Mouse (Mus musculus) MEL (cell line): ENCODE measurements around the gene Mgll. TPM values are rescaled to one million over a fixed set of nuclear protein-coding genes. Genes with fewer than 3 reads are reported as not detected.

ENCODE experiments used
- DNase-seq: peaks from one replicate; pipeline ENCODE4 v3.0.0; 2011; ENCODE audit warnings: low read depth, low spot score
- H3K27ac ChIP-seq: 2 replicates; pipeline ENCODE4 v1.5.1; 2012; ENCODE audit warnings: low read depth, mild to moderate bottlenecking, control low read depth, low read length, moderate library complexity; ENCODE audit not compliant: control insufficient read depth
- H3K27me3 ChIP-seq, 2 experiments: fragments of 150-350 bp in 1 of 2; sonication (generic) in 1 of 2; 2 replicates each; pipeline ENCODE4 v1.6.1; 2012; ENCODE audit warnings: low read length in 2 of 2, mild to moderate bottlenecking in 2 of 2, improper control_type of control experiment in 1 of 2, moderate library complexity in 1 of 2; ENCODE audit not compliant: insufficient read depth in 2 of 2, control insufficient read depth in 1 of 2
- H3K36me3 ChIP-seq, 2 experiments: 2 replicates each; pipeline ENCODE4 v1.6.1; 2012 to 2014; ENCODE audit warnings: low read length in 2 of 2, improper control_type of control experiment in 1 of 2, inconsistent platforms in 1 of 2, mild to moderate bottlenecking in 1 of 2; ENCODE audit not compliant: insufficient read depth in 2 of 2, control insufficient read depth in 1 of 2
- H3K4me1 ChIP-seq, 2 experiments: fragments of 150-350 bp in 1 of 2; sonication (generic) in 1 of 2; 2 replicates each; pipeline ENCODE4 v1.6.1; 2012; ENCODE audit warnings: low read length in 2 of 2, improper control_type of control experiment in 1 of 2, mild to moderate bottlenecking in 1 of 2; ENCODE audit not compliant: insufficient read depth in 2 of 2, control insufficient read depth in 1 of 2
- H3K4me3 ChIP-seq, 2 experiments: fragments of 150-350 bp in 1 of 2; sonication (generic) in 1 of 2; 2 replicates each; pipeline ENCODE4 v1.5.1; 2012; ENCODE audit warnings: low read depth in 2 of 2, low read length in 2 of 2, mild to moderate bottlenecking in 2 of 2, moderate library complexity in 2 of 2, control low read depth in 1 of 2, improper control_type of control experiment in 1 of 2; ENCODE audit not compliant: control insufficient read depth in 1 of 2, insufficient read depth in 1 of 2
- H3K79me2 ChIP-seq: 2 replicates; pipeline ENCODE4 v1.6.1; 2012; ENCODE audit warnings: mild to moderate bottlenecking, low read length, moderate library complexity; ENCODE audit not compliant: control insufficient read depth, poor library complexity, insufficient read depth
- H3K9ac ChIP-seq: 2 replicates; pipeline ENCODE4 v1.6.1; 2012; ENCODE audit warnings: low read depth, mild to moderate bottlenecking, control low read depth, low read length, moderate library complexity; ENCODE audit not compliant: control insufficient read depth, poor library complexity, severe bottlenecking
- H3K9me3 ChIP-seq: fragments of 150-350 bp; sonication (generic); replicated peaks from 2 replicates; pipeline ENCODE4 v1.6.1; 2012; ENCODE audit warnings: mild to moderate bottlenecking, low read length, improper control_type of control experiment, moderate library complexity; ENCODE audit not compliant: insufficient read depth
- BHLHE40 ChIP-seq: IDR thresholded peaks from 2 replicates; pipeline ENCODE4 v1.6.1; 2012; ENCODE audit warnings: low read depth, mild to moderate bottlenecking, inconsistent platforms, low read length, improper control_type of control experiment, borderline replicate concordance
- CHD1 ChIP-seq: IDR thresholded peaks from 2 replicates; pipeline ENCODE4 v1.6.1; 2012; ENCODE audit warnings: low read depth, mild to moderate bottlenecking, inconsistent platforms, low read length, improper control_type of control experiment
- CTCF ChIP-seq, 3 experiments: IDR thresholded peaks in 2 of 3; conservative IDR thresholded peaks in 1 of 3; 2 replicates each; pipeline ENCODE4 v1.5.1; 2011 to 2012; ENCODE audit warnings: low read length in 3 of 3, low read depth in 2 of 3, mild to moderate bottlenecking in 2 of 3, improper control_type of control experiment in 1 of 3, inconsistent platforms in 1 of 3, mixed read lengths in 1 of 3, moderate library complexity in 1 of 3; ENCODE audit not compliant: control insufficient read depth in 1 of 3, insufficient read depth in 1 of 3, poor library complexity in 1 of 3, severe bottlenecking in 1 of 3
- E2F4 ChIP-seq: IDR thresholded peaks from 2 replicates; pipeline ENCODE4 v1.6.1; 2011; ENCODE audit warnings: low read depth, low read length, improper control_type of control experiment, borderline replicate concordance
- ETS1 ChIP-seq: IDR thresholded peaks from 2 replicates; pipeline ENCODE4 v1.6.1; 2012; ENCODE audit warnings: low read depth, mild to moderate bottlenecking, inconsistent platforms, low read length, improper control_type of control experiment, moderate library complexity
- GATA1 ChIP-seq: IDR thresholded peaks from 2 replicates; pipeline ENCODE4 v1.6.1; 2011; ENCODE audit warnings: low read depth, low read length, improper control_type of control experiment
- JUND ChIP-seq: IDR thresholded peaks from 2 replicates; pipeline ENCODE4 v1.6.1; 2011; ENCODE audit warnings: low read depth, mild to moderate bottlenecking, improper control_type of control experiment, low read length
- MAFK ChIP-seq: IDR thresholded peaks from 2 replicates; pipeline ENCODE4 v1.6.1; 2011; ENCODE audit warnings: low read depth, mild to moderate bottlenecking, low read length, improper control_type of control experiment, borderline replicate concordance
- MXI1 ChIP-seq: IDR thresholded peaks from 2 replicates; pipeline ENCODE4 v1.6.1; 2011; ENCODE audit warnings: mild to moderate bottlenecking, low read depth, low read length, improper control_type of control experiment
- MYB ChIP-seq: IDR thresholded peaks from 2 replicates; pipeline ENCODE4 v1.6.1; 2011; ENCODE audit warnings: mild to moderate bottlenecking, low read depth, low read length, improper control_type of control experiment
- MYC ChIP-seq: IDR thresholded peaks from 2 replicates; pipeline ENCODE4 v1.6.1; 2011; ENCODE audit warnings: low read depth, mild to moderate bottlenecking, low read length, improper control_type of control experiment, moderate library complexity
- NRF1 ChIP-seq: IDR thresholded peaks from 2 replicates; pipeline ENCODE4 v1.6.1; 2014; ENCODE audit warnings: low read depth, mild to moderate bottlenecking, inconsistent platforms, low read length, improper control_type of control experiment, moderate library complexity; ENCODE audit not compliant: poor library complexity, insufficient read depth, severe bottlenecking
- POLR2AphosphoS2 ChIP-seq: IDR thresholded peaks from 2 replicates; pipeline ENCODE4 v1.6.1; 2011; ENCODE audit warnings: low read length, improper control_type of control experiment
- POLR2AphosphoS5 ChIP-seq: IDR thresholded peaks from 2 replicates; pipeline ENCODE4 v1.6.1; 2012; ENCODE audit warnings: low read depth, borderline replicate concordance, mild to moderate bottlenecking, inconsistent platforms, low read length, moderate library complexity, mixed read lengths
- RAD21 ChIP-seq: IDR thresholded peaks from 2 replicates; pipeline ENCODE4 v1.6.1; 2011; ENCODE audit warnings: mild to moderate bottlenecking, low read depth, low read length, improper control_type of control experiment
- SIN3A ChIP-seq: IDR thresholded peaks from 2 replicates; pipeline ENCODE4 v1.6.1; 2012; ENCODE audit warnings: low read length, improper control_type of control experiment, inconsistent platforms
- SMC3 ChIP-seq: IDR thresholded peaks from 2 replicates; pipeline ENCODE4 v1.6.1; 2011; ENCODE audit warnings: low read depth, low read length, improper control_type of control experiment
- TBP ChIP-seq: IDR thresholded peaks from 2 replicates; pipeline ENCODE4 v1.8.0; 2011; ENCODE audit warnings: low read depth, low read length, improper control_type of control experiment
- UBTF ChIP-seq: IDR thresholded peaks from 2 replicates; pipeline ENCODE4 v1.6.1; 2012; ENCODE audit warnings: low read depth, mild to moderate bottlenecking, inconsistent platforms, low read length, improper control_type of control experiment, moderate library complexity, borderline replicate concordance; ENCODE audit not compliant: insufficient read depth
- USF2 ChIP-seq, 2 experiments: IDR thresholded peaks; 2 replicates each; pipeline ENCODE4 v1.6.1; 2011 to 2012; ENCODE audit warnings: improper control_type of control experiment in 2 of 2, low read length in 2 of 2, borderline replicate concordance in 1 of 2, inconsistent platforms in 1 of 2, low read depth in 1 of 2, mild to moderate bottlenecking in 1 of 2; ENCODE audit not compliant: insufficient read depth in 1 of 2
- ZMIZ1 ChIP-seq: IDR thresholded peaks from 2 replicates; pipeline ENCODE4 v1.6.1; 2012; ENCODE audit warnings: low read depth, mild to moderate bottlenecking, inconsistent platforms, low read length, improper control_type of control experiment, moderate library complexity
- ZNF384 ChIP-seq: IDR thresholded peaks from 2 replicates; pipeline ENCODE4 v1.6.1; 2012; ENCODE audit warnings: low read depth, mild to moderate bottlenecking, inconsistent platforms, low read length, improper control_type of control experiment
- polyA plus RNA-seq, 2 experiments: library from polyadenylated mRNA; stranded (reverse) in 1 of 2; unstranded in 1 of 2; fragments of >175 nt in 1 of 2; fragments of >200 nt in 1 of 2; gene quantifications; 2 replicates each; pipeline versions ENCODE4 v1.2.1 to v1.2.4; 2012; ENCODE audit warnings: low replicate concordance in 2 of 2, low read depth in 1 of 2; ENCODE audit not compliant: insufficient read length in 2 of 2, insufficient read depth in 1 of 2, missing spikeins in 1 of 2
- total RNA-seq: library from RNA; depleted of rRNA; stranded (reverse); fragments of 300-350 nt; gene quantifications from 2 replicates; pipeline ENCODE4 v1.2.3, GENCODE M21; 2012

Gene Mgll
- total and polyA plus RNA-seq, 3 experiments, result not detected

GRCm38 (mm10) chr6:88728054-88728453 is 3.8 kb downstream of the Mgll start:
- Histone ChIP-seq H3K27me3 (peaks cover 0 to 1% of the 10 kb centered on the region in 2 experiments; a peak in 1 of 4 replicates), H3K4me1 (no peaks in the 10 kb centered on the region), H3K27ac (no peak overlapping the region), H3K36me3 (no peaks in the 10 kb centered on the region), H3K79me2 (no peaks in the 10 kb centered on the region), H3K4me3 (no peak overlapping the region)
- no peak for DNase-seq
- TF ChIP-seq MAFK (no peak), POLR2AphosphoS2 (no peak), POLR2AphosphoS5 (no peak), JUND (no peak), USF2 (IDR thresholded peaks at IDR 0.05; ENCODE audit: borderline replicate concordance in 1 of 2, insufficient read depth in 1 of 2, low read depth in 1 of 2, low read length in 2 of 2) (no peak), MXI1 (no peak), ETS1 (no peak), TBP (no peak), UBTF (no peak), NRF1 (no peak), E2F4 (no peak), SIN3A (no peak), CHD1 (no peak), CTCF (IDR thresholded peaks at IDR 0.05 in 2 of 3, conservative IDR thresholded peaks at IDR 0.05 in 1 of 3; ENCODE audit: control insufficient read depth in 1 of 3, insufficient read depth in 1 of 3, low read depth in 2 of 3, low read length in 3 of 3, poor library complexity in 1 of 3, severe bottlenecking in 1 of 3) (no peak), ZNF384 (no peak), RAD21 (no peak), GATA1 (no peak), MYC (no peak), MYB (no peak)
- TF ChIP-seq, all 39 proteins: peak for 0
- Histone ChIP-seq H3K9ac (no peak overlapping the region), H3K9me3 (no peaks in the 10 kb centered on the region)

- no peaks in the 10 kb centered on the region for H3K36me3 ChIP-seq
- H3K79me2 ChIP-seq, result no peaks in the 10 kb centered on the region
- H3K9ac ChIP-seq, result no peak overlapping the region
- H3K4me1 ChIP-seq, result no peaks in the 10 kb centered on the region
- H3K27ac ChIP-seq, result no peak overlapping the region
- H3K27me3 ChIP-seq, result peaks cover 0 to 1% of the 10 kb centered on the region in 2 experiments; a peak in 1 of 4 replicates
- H3K9me3 ChIP-seq, result no peaks in the 10 kb centered on the region
- no peak for DNase-seq
- no peak overlapping the region for H3K4me3 ChIP-seq
- TF ChIP-seq SMC3 (no peak), ZMIZ1 (no peak), BHLHE40 (no peak), ETS1 (no peak)
These were observed 4.3 kb downstream of the Mgll start for GRCm38 (mm10) chr6:88728515-88728914.
